Mouse (Mus musculus) lung, postnatal 25 days (tissue): ENCODE data around the gene Cep89.

Source experiments
- DNase-seq: peaks from one replicate; pipeline ENCODE4 v3.0.0; 2022; ENCODE audit warnings: low spot score

The Cep89 gene

GRCm38 (mm10) chr7:35396542-35397168 lies at the start of gene Cep89, which contains the start of gene Faap24:
Gene Cep89, plus strand, starts transcription at chr7:35397035.
Gene Faap24, minus strand, starts transcription at chr7:35396836.
- DNase-seq: peak; percentile 99

GRCm38 (mm10) chr7:35347918-35348700 lies 48.7 kb upstream of the Cep89 start:
- no peak for DNase-seq

- no peak for DNase-seq
These were observed 47.8 kb upstream of the Cep89 start for GRCm38 (mm10) chr7:35349022-35349421.

- DNase-seq: no peak
These were observed 46.8 kb upstream of the Cep89 start for GRCm38 (mm10) chr7:35349886-35350684.

GRCm38 (mm10) chr7:35351155-35351554 lies 45.7 kb upstream of the Cep89 start:
- no peak for DNase-seq

- no peak for DNase-seq
These were observed 43.5 kb upstream of the Cep89 start for GRCm38 (mm10) chr7:35353306-35353705.

GRCm38 (mm10) chr7:35355303-35355872 lies 41.4 kb upstream of the Cep89 start:
- no peak for DNase-seq

- DNase-seq: no peak
These were observed 39.2 kb upstream of the Cep89 start for GRCm38 (mm10) chr7:35357621-35358020.

- DNase-seq: no peak
These were observed 34.6 kb upstream of the Cep89 start for GRCm38 (mm10) chr7:35362253-35362652.

- DNase-seq: no peak
These were observed 34.0 kb upstream of the Cep89 start for GRCm38 (mm10) chr7:35362868-35363267.

- DNase-seq: no peak
These were observed 31.5 kb upstream of the Cep89 start for GRCm38 (mm10) chr7:35365161-35365910.

- DNase-seq: no peak
These were observed 25.7 kb upstream of the Cep89 start for GRCm38 (mm10) chr7:35371096-35371495.

- no peak for DNase-seq
These were observed 24.3 kb upstream of the Cep89 start for GRCm38 (mm10) chr7:35372483-35373017.

- DNase-seq: no peak
These were observed 23.5 kb upstream of the Cep89 start for GRCm38 (mm10) chr7:35373146-35373989.

- DNase-seq: no peak
These were observed 22.6 kb upstream of the Cep89 start for GRCm38 (mm10) chr7:35374265-35374664.

- no peak for DNase-seq
These were observed 20.2 kb upstream of the Cep89 start for GRCm38 (mm10) chr7:35376623-35377022.

GRCm38 (mm10) chr7:35379492-35380119 lies 17.2 kb upstream of the Cep89 start:
- DNase-seq: no peak

GRCm38 (mm10) chr7:35380351-35380750 lies 16.5 kb upstream of the Cep89 start:
- peak; percentile 35 for DNase-seq

- no peak for DNase-seq
These were observed 15.0 kb upstream of the Cep89 start for GRCm38 (mm10) chr7:35381861-35382260.
